Mouse (Mus musculus): ENCODE measurements at regions not wholly inside any gene's neighbourhood (a gene's known extent, or its start where the extent isn't known, plus 50 kb on each side); places are given as distances from the start of the nearest gene placed in this dataset.

- no peak for DNase-seq
Observed at GRCm38 (mm10) chr1:71830379-71830778, 177.4 kb upstream of the Fn1 start.

GRCm38 (mm10) chr1:71824410-71824809 lies 171.4 kb upstream of the Fn1 start:
- no peak for DNase-seq

GRCm38 (mm10) chr1:71822123-71822522 lies 169.1 kb upstream of the Fn1 start:
- DNase-seq = no peak

GRCm38 (mm10) chr1:71821099-71821498 lies 168.1 kb upstream of the Fn1 start:
- no peak for DNase-seq

- DNase-seq = no peak
Observed at GRCm38 (mm10) chr1:71816306-71816705, 163.3 kb upstream of the Fn1 start.

- no peak for DNase-seq
Observed at GRCm38 (mm10) chr1:71814141-71814540, 161.1 kb upstream of the Fn1 start.

GRCm38 (mm10) chr1:71812171-71812695 lies 159.2 kb upstream of the Fn1 start:
- no peak for DNase-seq

GRCm38 (mm10) chr1:71811196-71811788 lies 158.3 kb upstream of the Fn1 start:
- DNase-seq = no peak

- DNase-seq = no peak
Observed at GRCm38 (mm10) chr1:71808005-71808404, 155.0 kb upstream of the Fn1 start.

- DNase-seq = no peak
Observed at GRCm38 (mm10) chr1:71807586-71807985, 154.6 kb upstream of the Fn1 start.

GRCm38 (mm10) chr1:71801283-71802066 lies 148.5 kb upstream of the Fn1 start:
- no peak for DNase-seq

- no peak for DNase-seq
Observed at GRCm38 (mm10) chr1:71800581-71800980, 147.6 kb upstream of the Fn1 start.

- no peak for DNase-seq
Observed at GRCm38 (mm10) chr1:71798636-71799035, 145.6 kb upstream of the Fn1 start.

- DNase-seq = no peak
Observed at GRCm38 (mm10) chr1:71788408-71788807, 135.4 kb upstream of the Fn1 start.

- DNase-seq = no peak
Observed at GRCm38 (mm10) chr1:71784880-71785279, 131.9 kb upstream of the Fn1 start.

- DNase-seq = no peak
Observed at GRCm38 (mm10) chr1:71778292-71778691, 125.3 kb upstream of the Fn1 start.

- DNase-seq = no peak
Observed at GRCm38 (mm10) chr1:71775865-71776501, 123.0 kb upstream of the Fn1 start.

GRCm38 (mm10) chr1:71772526-71772925 lies 119.5 kb upstream of the Fn1 start:
- DNase-seq = no peak

- DNase-seq = no peak
Observed at GRCm38 (mm10) chr1:71771798-71772197, 118.8 kb upstream of the Fn1 start.

- DNase-seq = no peak
Observed at GRCm38 (mm10) chr1:71769595-71769994, 116.6 kb upstream of the Fn1 start.

GRCm38 (mm10) chr1:71767705-71768104 lies 114.7 kb upstream of the Fn1 start:
- no peak for DNase-seq

GRCm38 (mm10) chr1:71767076-71767475 lies 114.1 kb upstream of the Fn1 start:
- no peak for DNase-seq

GRCm38 (mm10) chr1:71764951-71765350 lies 112.0 kb upstream of the Fn1 start:
- no peak for DNase-seq
